In the genomic region with DNA sequence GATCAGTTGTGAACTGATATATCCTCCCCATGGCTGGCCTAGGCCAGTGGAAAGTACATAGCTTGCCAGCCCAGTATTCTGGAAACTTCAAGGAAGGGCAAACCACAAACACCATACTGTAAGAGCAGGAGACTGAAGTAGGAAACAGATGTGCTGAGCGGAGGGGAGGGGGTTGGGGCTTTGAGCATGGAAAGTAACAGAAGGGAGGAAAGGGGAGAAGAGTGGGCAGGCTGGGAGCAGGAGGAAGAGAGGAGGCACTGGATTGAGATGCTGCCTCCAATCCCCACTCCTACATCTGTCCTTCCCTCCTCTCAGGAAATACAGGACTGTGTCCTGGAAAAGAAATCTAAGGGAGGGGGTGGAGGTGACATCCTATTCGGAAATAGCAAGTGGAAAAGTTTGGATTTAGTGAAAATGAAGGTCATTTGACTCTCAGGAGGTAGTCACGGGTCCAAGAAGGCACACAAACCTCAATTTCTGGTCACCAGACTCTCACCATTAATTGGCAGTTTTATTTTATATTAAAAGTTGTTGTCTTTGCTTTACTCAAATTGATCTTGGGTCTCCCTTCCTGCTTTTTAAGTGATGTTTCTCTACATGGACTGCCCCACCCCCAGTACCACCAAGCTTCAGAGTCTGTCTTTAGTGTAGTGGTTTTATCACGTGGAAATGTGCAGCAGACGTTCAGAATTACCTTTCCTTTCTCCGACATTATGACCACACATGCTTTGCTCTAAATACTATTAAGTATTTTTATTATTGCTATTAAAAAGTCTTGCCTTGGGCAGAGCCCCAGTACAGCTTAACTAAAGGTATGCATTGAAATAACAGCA, we compare ENCODE assay signal across 15 mouse cellular contexts.
A peak's percentile ranks its signal among the peaks of the same experiment; 100 is the strongest.
DNase-seq lines count a peak whose midpoint lies in the region; ATAC-seq and TF ChIP-seq lines count a peak whose summit lies in the region.
"Had no signal": no experiment of that assay in that cellular context is flagged by ENCODE, and none has a peak within 500 bp of the region (broad histone marks: within the 10 kb centered on the region; RNA-seq: fewer than 3 reads in every experiment).

No protein-coding gene starts in this region.

- DNase-seq in embryo, embryonic 11 days = peak; percentile 20
- no peak for DNase-seq in embryo, embryonic 10.5 days (ENCODE audit: low spot score)
- peak; percentile 30 for DNase-seq in heart, postnatal 0 days (ENCODE audit: low spot score)
- DNase-seq in heart, adult 8-10 months (ENCODE audit: low spot score) = no peak
- DNase-seq in limb, embryonic 11.5 days (ENCODE audit: low spot score) = peak; percentile 49
- DNase-seq in thymus, postnatal 25 days = no peak
- DNase-seq in spleen, adult 12 weeks (ENCODE audit: low spot score) = no peak
- DNase-seq: cerebellum, adult 8-10 months; kidney, adult 2 months; kidney, postnatal 4 days; lung, adult 18-20 months had no signal

- H3K9me3 ChIP-seq in heart, postnatal 0 days (replicated peaks; ENCODE audit: control insufficient read depth, low read length) = no peaks in the 10 kb centered on the region
- H3K9me3 ChIP-seq in limb, embryonic 11.5 days (ENCODE audit: control insufficient read depth, low read length) = no peaks in the 10 kb centered on the region
- H3K9me3 ChIP-seq: hindbrain, embryonic 15.5 days had no signal

- H3K4me2 ChIP-seq in heart, postnatal 0 days (ENCODE audit: low read depth, low read length) = no peak overlapping the region
- no peak overlapping the region for H3K4me2 ChIP-seq in limb, embryonic 11.5 days (ENCODE audit: low read depth, severe bottlenecking)
- H3K4me2 ChIP-seq: hindbrain, embryonic 15.5 days had no signal

- H3K27me3 ChIP-seq in heart, postnatal 0 days (ENCODE audit: control insufficient read depth, insufficient read depth, low read length) = no peaks in the 10 kb centered on the region
- no peaks in the 10 kb centered on the region for H3K27me3 ChIP-seq in limb, embryonic 11.5 days (ENCODE audit: control insufficient read depth, insufficient read depth, low read length)
- H3K27me3 ChIP-seq: hindbrain, embryonic 15.5 days had no signal

- 56% methylated on average over 6 of the region's 6 CpGs for WGBS in heart, postnatal 0 days
- 43% methylated on average over 6 of the region's 6 CpGs for WGBS in limb, embryonic 11.5 days

- H3K36me3 ChIP-seq in heart, postnatal 0 days (replicated peaks; ENCODE audit: control insufficient read depth, insufficient read depth, low read length) = no peaks in the 10 kb centered on the region
- H3K36me3 ChIP-seq in limb, embryonic 11.5 days (ENCODE audit: control insufficient read depth, insufficient read depth, low read length) = no peaks in the 10 kb centered on the region
- H3K36me3 ChIP-seq: hindbrain, embryonic 15.5 days had no signal

- H3K27ac ChIP-seq in heart, postnatal 0 days (ENCODE audit: low read depth) = no peak overlapping the region
- 0 out of 2 replicates have a peak overlapping the region, but pooled peaks have one; percentile 3 for H3K27ac ChIP-seq in limb, embryonic 11.5 days (replicated peaks; ENCODE audit: low read depth, low read length)
- H3K27ac ChIP-seq: hindbrain, embryonic 15.5 days; macrophage had no signal

- H3K4me1 ChIP-seq in heart, postnatal 0 days (ENCODE audit: control insufficient read depth, insufficient read depth) = no peaks in the 10 kb centered on the region
- peaks cover 10% of the 10 kb centered on the region; the same call in 1 of the 2 replicates for H3K4me1 ChIP-seq in limb, embryonic 11.5 days (ENCODE audit: control insufficient read depth, insufficient read depth, low read length)
- H3K4me1 ChIP-seq: hindbrain, embryonic 15.5 days had no signal

- no peak for TF ChIP-seq EP300 in heart, postnatal 0 days (IDR thresholded peaks at IDR 0.05; ENCODE audit: low read depth)

- no peak overlapping the region for H3K9ac ChIP-seq in heart, postnatal 0 days (replicated peaks; ENCODE audit: low read depth, low read length)
- no peak overlapping the region for H3K9ac ChIP-seq in limb, embryonic 11.5 days (ENCODE audit: low read length)
- H3K9ac ChIP-seq: hindbrain, embryonic 15.5 days had no signal

- H3K4me3 ChIP-seq in heart, postnatal 0 days (ENCODE audit: low read depth, low read length) = no peak overlapping the region
- H3K4me3 ChIP-seq in limb, embryonic 11.5 days (ENCODE audit: low read depth, low read length) = no peak overlapping the region
- H3K4me3 ChIP-seq: hindbrain, embryonic 15.5 days had no signal

- TF ChIP-seq CTCF in heart, postnatal 0 days (IDR thresholded peaks at IDR 0.05; ENCODE audit: low read depth) = no peak

- peak; percentile 30; the same call in 1 of the 2 replicates for ATAC-seq in heart, postnatal 0 days (ENCODE audit: insufficient read depth, low read depth)
- peak; percentile 97 for ATAC-seq in common myeloid progenitor, adult 5-6 weeks (replicated peaks; ENCODE audit: low read depth, poor library complexity, severe bottlenecking)
- ATAC-seq in limb, embryonic 11.5 days (ENCODE audit: insufficient number of reproducible peaks, low FRiP score, low TSS enrichment, low read depth) = no peak
- ATAC-seq: forebrain, embryonic 16.5 days had no signal

Comparison
In these comparisons a context has a peak if more than half of its experiments do, and no peak if none do; other contexts are left out.
1. DNase-seq: peak in embryo, embryonic 11 days (single experiment), heart, postnatal 0 days (single experiment) and limb, embryonic 11.5 days (single experiment); none in embryo, embryonic 10.5 days (single experiment), heart, adult 8-10 months (single experiment), thymus, postnatal 25 days (single experiment) and spleen, adult 12 weeks (single experiment).